Mouse (Mus musculus) embryonic facial prominence, embryonic 11.5 days (tissue): ENCODE measurements around the gene Pecam1. TPM values are rescaled to one million over a fixed set of nuclear protein-coding genes. Genes with fewer than 3 reads are reported as not detected.
"Not testable (repeated sequence)": the region's sequence is repeated elsewhere in the genome, so short reads cannot be mapped to it uniquely, and the experiment has no call there.

Experiments used
- ATAC-seq: fragments of 200-750 bp; cut with Nextera tagmentation; replicated peaks from 2 replicates; pipeline ENCODE4 v1.8.0; 2017; ENCODE audit warnings: low read depth; ENCODE audit not compliant: insufficient number of reproducible peaks, low FRiP score, low TSS enrichment
- DNase-seq: peaks from one replicate; pipeline ENCODE4 v3.0.0-alpha.2; 2015; ENCODE audit warnings: low spot score
- H3K27ac ChIP-seq: fragments of 300-500 bp; sonication (generic); replicated peaks from 2 replicates; pipeline ENCODE4 v1.5.1; 2014; ENCODE audit warnings: mild to moderate bottlenecking, low read depth, low read length, control low read depth
- H3K27me3 ChIP-seq: fragments of 300-500 bp; sonication (generic); 2 replicates; pipeline ENCODE4 v1.6.1; 2014; ENCODE audit warnings: mild to moderate bottlenecking, low read length, moderate library complexity, mixed read lengths; ENCODE audit not compliant: control insufficient read depth, insufficient read depth
- H3K36me3 ChIP-seq: fragments of 300-500 bp; sonication (generic); replicated peaks from 2 replicates; pipeline ENCODE4 v1.6.1; 2014; ENCODE audit warnings: low read depth, mild to moderate bottlenecking, low read length, moderate library complexity, mixed read lengths; ENCODE audit not compliant: control insufficient read depth, insufficient read depth
- H3K4me1 ChIP-seq: fragments of 300-500 bp; sonication (generic); 2 replicates; pipeline ENCODE4 v1.6.1; 2014; ENCODE audit warnings: low read length, mixed read lengths; ENCODE audit not compliant: control insufficient read depth, insufficient read depth
- H3K4me2 ChIP-seq: fragments of 300-500 bp; sonication (generic); 2 replicates; pipeline ENCODE4 v1.6.1; 2014; ENCODE audit warnings: low read depth, mild to moderate bottlenecking, control low read depth, low read length, moderate library complexity
- H3K4me3 ChIP-seq: fragments of 300-500 bp; sonication (generic); 2 replicates; pipeline ENCODE4 v1.5.1; 2014; ENCODE audit warnings: low read depth, low read length, control low read depth
- H3K9ac ChIP-seq: fragments of 300-500 bp; sonication (generic); replicated peaks from 2 replicates; pipeline ENCODE4 v1.6.1; 2014; ENCODE audit warnings: mild to moderate bottlenecking, control low read depth, low read length
- H3K9me3 ChIP-seq: fragments of 300-500 bp; sonication (generic); replicated peaks from 2 replicates; pipeline ENCODE4 v1.6.1; 2016; ENCODE audit warnings: mild to moderate bottlenecking, low read length, inconsistent platforms, mixed read lengths; ENCODE audit not compliant: control insufficient read depth
- WGBS: fragments of 180-500 bp; shearing (Covaris S2); extraction: QIAGEN DNeasy Blood & Tissue Kit; methylation state at CpG from one replicate; pipeline ENCODE4 v1.1.7; 2014; 5-methylcytosine and 5-hydroxymethylcytosine counted together
- polyA plus RNA-seq: library from polyadenylated mRNA; unstranded; fragments of >200 nt; fragmentation: Nextera tagmentation; extraction: Ambion mirVana; gene quantifications from 2 replicates; pipeline ENCODE4 v1.2.1, GENCODE M21; 2014

Pecam1 gene
- polyA plus RNA-seq, 1 experiment from 2014 or later, result 26.7 TPM

DNA sequence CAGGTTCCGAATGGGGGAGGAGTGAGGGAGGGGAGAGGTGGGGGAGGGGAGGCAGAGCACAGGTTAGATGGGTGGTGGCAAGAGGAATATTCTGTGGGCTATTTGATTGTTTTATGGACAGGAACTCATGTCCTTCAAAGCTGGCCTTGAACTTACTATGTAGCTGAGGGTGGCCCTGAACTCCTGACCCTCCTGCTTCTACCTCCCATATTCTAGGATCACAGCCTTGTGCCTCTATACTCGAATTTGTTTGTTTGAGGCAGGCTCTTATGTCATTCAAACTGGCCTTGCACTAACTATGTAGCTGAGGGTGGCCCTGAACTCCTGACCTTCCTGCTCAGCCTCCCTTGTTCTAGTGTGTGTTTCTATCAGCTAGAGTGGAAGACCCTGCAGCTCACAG, 114.5 kb downstream of the Pecam1 start:
- no peaks in the 10 kb centered on the region for H3K27me3 ChIP-seq
- ATAC-seq (no peak), DNase-seq (no peak)
- WGBS, result 58% methylated on average over 2 of the region's 2 CpGs
- H3K9ac ChIP-seq, result no peak overlapping the region
- no peaks in the 10 kb centered on the region for H3K4me1 ChIP-seq
- no peak overlapping the region for H3K4me3 ChIP-seq
- H3K36me3 ChIP-seq, result no peaks in the 10 kb centered on the region
- no peak overlapping the region for H3K4me2 ChIP-seq
- H3K9me3 ChIP-seq, result no peaks in the 10 kb centered on the region
- no peak overlapping the region for H3K27ac ChIP-seq

DNA sequence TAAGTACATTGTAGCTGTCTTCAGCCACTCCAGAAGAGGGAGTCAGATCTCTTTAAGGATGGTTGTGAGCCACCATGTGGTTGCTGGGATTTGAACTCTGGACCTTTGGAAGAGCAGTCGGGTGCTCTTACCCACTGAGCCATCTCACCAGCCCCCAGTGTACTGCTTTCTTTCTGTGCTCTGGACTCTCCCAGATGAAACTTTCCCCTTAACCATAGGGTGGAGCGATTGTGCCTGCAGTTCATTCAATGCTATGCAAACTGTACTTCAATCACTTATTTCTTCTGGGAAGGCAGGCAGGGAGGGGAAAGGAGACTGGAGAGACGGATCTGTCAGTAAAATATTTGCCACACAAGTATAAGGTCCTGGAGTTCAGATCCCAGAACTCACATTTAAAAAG, 116.3 kb downstream of the Pecam1 start:
- not testable (repeated sequence) for H3K4me3 ChIP-seq, H3K4me2 ChIP-seq, H3K27ac ChIP-seq, H3K9me3 ChIP-seq, H3K36me3 ChIP-seq, H3K27me3 ChIP-seq, H3K4me1 ChIP-seq, DNase-seq, ATAC-seq, H3K9ac ChIP-seq
- 92% methylated on average over 3 of the region's 3 CpGs for WGBS

DNA sequence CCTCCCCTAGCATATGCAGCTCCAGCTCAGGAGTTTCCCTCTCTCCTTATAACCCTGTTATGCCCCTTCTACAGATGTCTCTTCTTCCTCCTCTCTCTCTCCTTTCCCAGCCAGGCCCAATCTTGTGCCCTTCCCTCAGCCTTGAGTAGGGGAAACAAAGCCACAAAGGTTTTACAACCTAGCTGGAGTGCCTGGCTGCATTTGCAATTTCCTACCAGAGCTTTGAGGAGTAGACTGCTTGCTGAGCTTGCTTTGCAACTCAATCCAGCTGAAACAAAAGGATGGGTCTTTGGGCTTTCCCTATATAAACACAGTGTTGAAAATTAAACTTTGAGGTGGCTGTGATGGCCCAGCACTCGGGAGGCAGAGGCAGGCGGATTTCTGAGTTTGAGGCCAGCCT, 117.0 kb downstream of the Pecam1 start:
- no peaks in the 10 kb centered on the region for H3K9me3 ChIP-seq
- WGBS, result 85% methylated on average over 2 of the region's 2 CpGs
- no peak for ATAC-seq
- H3K27ac ChIP-seq, result no peak overlapping the region
- no peak overlapping the region for H3K4me3 ChIP-seq
- H3K4me2 ChIP-seq, result no peak overlapping the region
- DNase-seq, result no peak
- no peak overlapping the region for H3K9ac ChIP-seq
- no peaks in the 10 kb centered on the region for H3K4me1 ChIP-seq
- no peaks in the 10 kb centered on the region for H3K27me3 ChIP-seq
- H3K36me3 ChIP-seq, result no peaks in the 10 kb centered on the region

DNA sequence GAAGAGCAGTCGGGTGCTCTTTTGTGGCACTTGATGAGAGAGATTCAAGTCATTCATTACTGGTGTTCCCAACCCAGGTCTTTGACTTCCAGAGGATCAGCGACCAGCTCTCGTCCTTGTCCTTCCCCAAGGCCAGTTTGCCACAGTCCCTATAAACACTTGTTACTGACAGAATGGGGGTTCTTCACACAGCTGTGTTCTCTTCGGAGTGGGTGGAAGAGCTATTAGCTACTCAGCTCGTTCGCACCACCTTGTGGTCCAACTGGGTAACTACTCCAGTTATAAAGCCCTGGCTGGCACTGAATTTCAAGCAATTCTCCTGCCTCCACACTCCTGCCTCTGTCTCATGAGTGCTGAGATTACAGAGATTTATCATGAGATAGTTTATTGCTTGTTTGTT, 122.7 kb downstream of the Pecam1 start:
- DNase-seq, result peak; percentile 85
- Histone ChIP-seq H3K9me3 (no peaks in the 10 kb centered on the region), H3K4me1 (no peaks in the 10 kb centered on the region), H3K27me3 (no peaks in the 10 kb centered on the region), H3K4me3 (no peak overlapping the region), H3K27ac (no peak overlapping the region), H3K4me2 (no peak overlapping the region), H3K36me3 (no peaks in the 10 kb centered on the region), H3K9ac (no peak overlapping the region)
- 0 out of 2 replicates have a peak, but pooled peaks have one; percentile 59 for ATAC-seq
- WGBS, result 19% methylated on average over 6 of the region's 6 CpGs

DNA sequence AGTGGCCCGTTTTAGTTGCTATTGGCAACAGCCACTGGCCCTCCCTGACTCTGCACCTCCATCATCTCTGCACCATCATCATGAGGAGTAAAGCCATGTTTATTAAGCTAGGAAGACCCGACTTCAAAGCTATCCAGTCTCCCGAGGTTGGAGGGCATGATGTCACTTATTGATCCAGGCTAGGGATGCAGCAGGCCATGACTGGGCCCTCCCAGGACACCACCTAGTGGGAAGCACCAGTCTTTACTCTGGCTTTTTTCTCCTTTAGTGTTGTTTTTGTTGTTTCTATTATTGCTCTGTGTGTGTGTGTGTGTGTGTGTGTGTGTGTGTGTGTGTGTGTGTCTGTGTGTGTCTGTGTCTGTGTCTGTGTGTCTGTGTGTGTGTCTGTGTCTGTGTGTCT, 124.9 kb downstream of the Pecam1 start:
- ATAC-seq (no peak), DNase-seq (no peak)
- no peaks in the 10 kb centered on the region for H3K27me3 ChIP-seq
- H3K9ac ChIP-seq, result no peak overlapping the region
- H3K36me3 ChIP-seq, result no peaks in the 10 kb centered on the region
- no peak overlapping the region for H3K4me3 ChIP-seq
- no peak overlapping the region for H3K4me2 ChIP-seq
- no peaks in the 10 kb centered on the region for H3K4me1 ChIP-seq
- 64% methylated on average over 3 of the region's 3 CpGs for WGBS
- H3K27ac ChIP-seq, result no peak overlapping the region
- H3K9me3 ChIP-seq, result no peaks in the 10 kb centered on the region

DNA sequence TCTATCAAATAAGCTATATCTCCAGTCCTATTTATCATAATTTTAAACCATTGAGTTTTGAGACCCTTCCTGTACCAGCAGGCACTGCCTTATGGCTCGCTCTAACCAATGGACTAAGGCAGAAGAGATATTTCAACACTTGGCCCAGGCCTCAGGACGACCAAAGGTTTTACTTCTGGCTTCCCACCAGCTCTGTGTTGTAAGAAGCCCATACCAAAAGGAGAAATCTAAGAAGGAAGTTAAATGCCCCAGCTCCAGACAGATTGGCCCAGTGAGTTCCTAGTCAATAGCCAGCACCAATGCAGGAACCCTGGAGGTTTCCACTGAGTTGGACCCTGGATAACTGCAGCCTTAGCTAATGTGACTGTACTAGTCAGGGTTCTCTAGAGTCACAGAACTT, 126.8 kb downstream of the Pecam1 start:
- Histone ChIP-seq H3K4me2 (no peak overlapping the region), H3K27ac (no peak overlapping the region), H3K27me3 (no peaks in the 10 kb centered on the region), H3K4me1 (no peaks in the 10 kb centered on the region), H3K4me3 (no peak overlapping the region), H3K9me3 (no peaks in the 10 kb centered on the region), H3K9ac (no peak overlapping the region), H3K36me3 (no peaks in the 10 kb centered on the region)
- WGBS, result 78% methylated on average over 2 of the region's 2 CpGs
- ATAC-seq (no peak), DNase-seq (no peak)

DNA sequence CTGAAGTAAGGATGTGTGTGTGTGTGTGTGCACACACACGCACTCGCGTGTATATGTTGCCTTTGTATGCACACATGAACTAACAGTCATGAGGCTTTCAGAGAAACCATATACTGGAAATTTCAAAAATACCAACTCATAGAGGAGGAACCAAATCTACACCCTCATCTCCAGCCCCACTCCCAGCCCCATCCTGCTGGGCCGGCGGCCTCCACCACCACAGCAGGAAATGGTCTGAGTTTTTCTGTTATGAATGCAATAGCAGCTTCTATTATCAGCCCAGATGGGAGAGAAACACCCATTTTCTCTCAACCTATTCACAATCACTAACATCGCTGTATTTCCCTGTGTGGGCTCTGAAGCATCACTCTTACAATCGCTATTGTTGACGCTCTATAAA, 128.4 kb downstream of the Pecam1 start:
- ATAC-seq, result no peak
- Histone ChIP-seq H3K4me1 (no peaks in the 10 kb centered on the region), H3K36me3 (no peaks in the 10 kb centered on the region), H3K9me3 (no peaks in the 10 kb centered on the region), H3K27ac (no peak overlapping the region), H3K9ac (no peak overlapping the region), H3K4me2 (no peak overlapping the region), H3K27me3 (no peaks in the 10 kb centered on the region), H3K4me3 (no peak overlapping the region)
- DNase-seq, result no peak
- 85% methylated on average over 8 of the region's 8 CpGs for WGBS

DNA sequence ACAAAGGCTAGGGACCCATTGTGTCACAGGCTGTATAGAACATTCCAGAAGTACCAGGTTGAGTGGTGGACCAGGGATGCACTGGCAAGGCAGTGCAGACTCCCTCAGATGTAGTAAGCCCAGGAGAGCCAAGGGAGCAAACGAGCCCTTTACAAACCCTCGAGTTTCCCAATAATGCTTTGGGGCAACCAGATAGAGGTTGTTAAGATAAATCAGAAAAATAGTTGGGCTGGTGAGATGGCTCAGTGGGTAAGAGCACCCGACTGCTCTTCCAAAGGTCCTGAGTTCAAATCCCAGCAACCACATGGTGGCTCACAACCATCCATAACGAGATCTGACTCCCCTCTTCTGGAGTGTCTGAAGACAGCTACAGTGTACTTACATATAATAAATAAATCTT, 131.7 kb downstream of the Pecam1 start:
- 93% methylated on average over 3 of the region's 4 CpGs for WGBS
- H3K36me3 ChIP-seq, H3K4me2 ChIP-seq, DNase-seq, H3K9ac ChIP-seq, H3K4me1 ChIP-seq, ATAC-seq, H3K9me3 ChIP-seq, H3K27ac ChIP-seq, H3K4me3 ChIP-seq, H3K27me3 ChIP-seq: not testable (repeated sequence)
